Mouse (Mus musculus) frontal cortex, postnatal 10 days (tissue): ENCODE measurements around the gene Catsperg1.
"Not testable (repeated sequence)": the region's sequence is repeated elsewhere in the genome, so short reads cannot be mapped to it uniquely, and the experiment has no call there.

Experiments
- DNase-seq, 2 experiments: peaks; one replicate each; pipeline ENCODE4 v3.0.0; 2022; ENCODE audit warnings: low spot score in 2 of 2, mixed read lengths in 1 of 2

The Catsperg1 gene

GRCm38 (mm10) chr7:29213675-29214082 is at the start of gene Catsperg1:
TSS of gene Catsperg1 (minus strand) at chr7:29214035.
- DNase-seq: no peak

DNA sequence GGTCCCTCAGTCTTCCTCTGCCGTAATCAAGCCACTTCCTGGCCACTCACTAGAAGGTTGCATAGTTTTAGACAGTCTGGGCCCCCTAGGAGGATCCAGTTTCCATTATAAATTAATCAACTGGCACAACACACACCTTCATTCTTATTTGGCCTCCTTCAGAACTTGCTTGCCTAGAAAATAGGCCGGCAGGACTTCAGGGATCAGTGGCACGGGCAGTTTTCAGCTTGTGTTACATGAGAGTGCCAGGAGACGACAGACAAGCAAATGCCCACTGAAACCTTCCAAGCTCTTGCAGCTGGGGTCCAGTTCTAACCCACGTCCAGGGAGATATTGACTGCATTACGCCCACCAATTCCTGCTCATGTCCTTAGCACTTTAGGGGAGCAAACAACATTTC is 48.3 kb upstream of the Catsperg1 start:
- no peak for DNase-seq

DNA sequence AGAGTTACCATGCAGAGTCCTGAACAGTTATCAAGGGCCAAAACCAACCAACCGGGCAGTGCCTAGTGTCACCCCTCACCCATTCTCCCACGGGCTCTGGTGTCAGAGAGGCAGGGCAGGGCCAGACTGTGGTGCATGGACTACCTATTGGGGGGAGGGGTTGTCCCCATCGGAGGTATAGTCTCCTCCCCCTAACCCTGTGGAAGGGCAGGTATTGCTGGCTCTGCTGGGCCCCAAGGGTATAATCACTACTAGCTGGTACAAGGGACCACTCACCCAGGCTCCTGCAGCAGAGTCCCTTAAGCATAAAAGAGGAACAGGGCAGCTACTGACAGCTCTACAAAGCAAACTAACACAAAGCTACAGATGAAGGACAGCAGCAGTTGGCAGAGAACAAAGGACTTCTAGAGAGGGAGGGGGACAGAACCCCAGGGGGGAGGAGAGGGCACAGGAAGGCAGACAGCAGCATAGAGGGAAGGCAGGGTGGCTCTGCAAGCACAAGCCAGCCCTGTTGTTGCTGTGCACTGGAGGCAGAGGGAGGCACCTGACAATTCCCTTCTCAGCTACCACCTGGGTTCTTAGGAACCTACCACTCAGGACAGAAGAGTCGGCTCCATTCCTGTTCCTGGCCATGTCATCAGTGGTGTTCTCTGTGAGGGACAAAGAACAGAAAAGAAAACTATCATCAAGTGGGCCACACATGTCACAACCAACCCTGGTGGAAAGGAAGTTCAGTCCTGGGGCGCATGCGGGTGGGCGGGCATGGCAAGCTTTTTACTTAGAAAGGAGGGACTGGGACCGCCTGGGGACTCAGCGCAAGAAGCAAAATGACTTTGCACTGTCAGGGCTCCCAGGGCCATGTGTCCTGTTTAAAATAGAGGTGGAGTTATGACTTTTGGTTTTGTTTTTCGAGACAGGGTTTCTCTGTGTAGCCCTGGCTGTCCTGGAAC is 46.2 kb upstream of the Catsperg1 start:
- DNase-seq: no peak

DNA sequence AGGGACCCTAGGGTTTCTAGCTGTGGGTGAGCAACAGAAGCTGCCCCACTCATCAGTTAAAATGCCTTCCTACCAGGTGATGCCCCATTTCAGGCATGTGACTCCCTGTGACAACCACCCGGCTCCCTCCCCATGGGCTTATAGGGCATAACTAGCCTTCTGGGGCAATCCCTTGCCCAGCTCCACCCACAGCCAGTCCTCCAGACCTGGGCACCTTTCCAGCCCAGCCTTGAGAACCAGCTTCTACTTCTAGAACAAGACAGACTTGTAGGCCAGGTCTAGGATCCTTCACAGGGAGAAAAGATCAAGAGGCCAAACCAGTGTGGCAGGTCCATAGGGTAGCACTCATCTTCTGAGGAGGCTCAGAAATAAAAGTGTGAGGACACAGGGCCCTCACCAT is 43.5 kb upstream of the Catsperg1 start:
- no peak for DNase-seq

DNA sequence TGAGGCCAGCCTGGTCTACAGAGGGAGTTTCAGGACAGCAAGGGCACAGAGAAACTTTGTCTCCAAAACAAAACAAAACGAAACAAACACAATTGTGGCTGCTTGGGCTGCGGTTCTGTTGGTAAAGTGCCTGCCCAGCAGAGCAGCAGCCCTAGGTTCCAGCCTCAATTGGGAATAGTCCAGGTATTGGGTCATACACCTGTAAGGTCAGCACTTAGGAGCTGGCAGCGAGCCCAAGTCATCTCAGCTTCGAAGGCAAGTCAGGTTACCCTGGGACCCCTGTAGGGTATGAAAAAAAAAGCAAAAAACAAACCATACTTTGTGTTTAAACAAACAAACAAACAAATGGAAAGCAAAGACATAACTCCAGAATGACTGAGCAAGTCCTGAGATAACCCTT is 42.0 kb upstream of the Catsperg1 start:
- DNase-seq: no peak

GRCm38 (mm10) chr7:29253842-29254241 is 40.0 kb upstream of the Catsperg1 start:
- DNase-seq: no peak

DNA sequence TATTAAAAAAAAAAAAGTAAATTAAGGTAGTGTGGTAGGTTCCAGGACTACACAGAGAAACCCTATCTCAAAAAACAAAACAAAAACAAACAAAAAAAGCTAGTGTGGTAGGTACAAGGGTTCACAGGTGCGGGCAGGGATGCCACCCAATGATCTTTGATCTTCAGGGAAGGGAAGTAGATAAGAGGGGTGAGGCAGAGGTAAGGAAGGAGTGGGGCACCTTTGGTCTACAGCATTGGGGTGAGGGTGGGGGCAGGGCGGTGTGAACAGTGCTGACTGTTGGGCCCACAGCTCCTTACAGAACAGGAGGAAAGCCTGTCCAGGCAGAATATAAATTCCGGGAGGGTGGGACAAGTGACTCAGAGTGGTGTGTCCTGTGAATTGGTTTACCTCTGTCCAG is 37.3 kb upstream of the Catsperg1 start:
- no peak for DNase-seq

DNA sequence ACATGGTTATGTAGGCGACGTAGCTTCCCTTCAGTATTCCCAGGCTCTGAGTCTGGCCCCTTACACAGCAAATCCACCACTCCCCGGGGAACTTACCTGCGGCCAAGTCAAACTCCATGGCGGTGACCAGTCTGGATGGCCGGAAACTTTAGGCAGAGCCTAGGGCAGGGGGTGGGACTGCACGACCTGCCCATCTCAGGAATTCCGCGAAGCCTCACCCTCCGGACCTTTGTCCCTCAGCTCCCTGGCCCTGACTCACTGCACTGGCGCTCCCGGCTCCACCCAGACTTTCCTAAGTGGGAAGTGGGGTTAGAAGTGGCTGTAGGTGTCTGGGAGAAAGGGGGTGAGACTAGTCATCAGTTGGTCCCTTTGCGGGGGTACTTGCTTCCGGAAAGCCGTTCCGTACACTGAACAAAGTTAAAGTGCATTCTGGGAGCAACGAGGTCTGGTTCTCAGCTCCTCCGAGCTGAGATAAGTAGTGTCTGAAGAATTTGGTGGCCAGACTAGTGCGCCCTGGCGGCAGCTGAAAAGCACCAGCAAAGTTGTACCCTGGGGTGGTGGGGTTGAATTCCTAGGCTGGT is 34.5 kb upstream of the Catsperg1 start, which contains the start of gene 2200002D01Rik:
TSS of gene 2200002D01Rik (minus strand) at position 206 of the 581 bp plus-strand sequence.
- no peak for DNase-seq

GRCm38 (mm10) chr7:29247706-29248105 is 33.9 kb upstream of the Catsperg1 start:
- DNase-seq: no peak

GRCm38 (mm10) chr7:29247314-29247700 is 33.5 kb upstream of the Catsperg1 start:
- peak in 1 of 2 experiments; percentile 68 for DNase-seq

- no peak for DNase-seq
Observed at GRCm38 (mm10) chr7:29246619-29247313, 32.9 kb upstream of the Catsperg1 start.

DNA sequence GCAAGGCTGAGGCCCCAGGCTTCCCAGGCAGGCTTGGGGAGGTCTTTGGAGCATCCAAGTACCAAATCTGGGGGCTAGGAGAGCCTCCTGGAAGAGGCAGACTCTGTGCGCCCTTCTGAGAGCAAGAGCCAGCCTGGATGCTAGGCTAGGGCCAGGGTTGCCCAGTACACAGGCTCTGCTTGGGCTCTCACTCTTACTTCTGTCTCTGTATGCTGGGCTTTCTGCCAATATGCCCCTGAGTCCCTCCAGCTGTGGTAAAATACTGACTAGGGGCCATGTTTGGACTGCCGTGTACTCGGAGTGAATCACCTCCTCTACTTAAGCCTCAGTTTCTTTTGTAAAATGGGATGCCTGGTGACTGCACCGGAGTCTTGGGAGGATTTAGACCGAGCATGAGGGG is 32.2 kb upstream of the Catsperg1 start:
- no peak for DNase-seq

- DNase-seq: no peak
Observed at GRCm38 (mm10) chr7:29244732-29245416, 31.0 kb upstream of the Catsperg1 start.

GRCm38 (mm10) chr7:29238019-29238967 is 24.5 kb upstream of the Catsperg1 start, which contains the start of gene Yif1b:
TSS of gene Yif1b (plus strand) at chr7:29238329.
- peak; percentile 96 to 97 for DNase-seq

DNA sequence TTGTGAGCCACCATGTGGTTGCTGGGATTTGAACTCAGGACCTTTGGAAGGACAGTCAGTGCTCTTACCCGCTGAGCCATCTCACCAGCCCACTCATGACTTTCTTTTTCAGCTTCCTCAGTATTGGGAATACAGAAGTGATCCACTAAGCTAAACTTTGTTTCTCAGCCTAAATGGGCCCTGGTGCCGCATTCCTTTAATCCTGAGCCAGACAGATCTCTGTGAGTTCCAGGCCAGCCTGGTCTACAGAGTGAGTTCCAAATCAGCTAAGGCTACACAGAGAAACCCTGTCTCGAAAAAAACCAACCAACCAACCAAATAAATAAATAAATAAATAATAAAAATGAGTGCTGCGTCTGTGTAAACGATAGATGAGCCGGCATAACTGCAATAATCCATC is 23.8 kb upstream of the Catsperg1 start:
- not testable (repeated sequence) for DNase-seq

- no peak for DNase-seq
Observed at GRCm38 (mm10) chr7:29236593-29236992, 22.8 kb upstream of the Catsperg1 start.

DNA sequence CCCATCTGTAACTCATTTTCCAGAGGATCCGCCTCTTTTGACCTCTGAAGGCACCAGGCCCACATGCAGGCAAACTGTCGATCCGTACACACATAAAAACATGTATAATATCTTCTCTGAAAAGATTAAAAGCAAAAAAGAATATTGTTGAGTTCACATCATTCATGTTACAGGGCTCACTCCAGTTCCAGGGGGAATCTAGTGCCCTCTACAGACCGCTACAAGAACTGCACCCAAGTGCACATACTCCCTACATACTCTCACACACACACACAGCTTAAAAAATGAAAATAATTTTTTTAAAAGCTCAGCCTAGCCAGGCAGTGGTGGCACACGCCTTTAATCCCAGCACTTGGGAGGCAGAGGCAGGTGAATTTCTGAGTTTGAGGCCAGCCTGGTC is 20.8 kb upstream of the Catsperg1 start:
- DNase-seq: no peak

DNA sequence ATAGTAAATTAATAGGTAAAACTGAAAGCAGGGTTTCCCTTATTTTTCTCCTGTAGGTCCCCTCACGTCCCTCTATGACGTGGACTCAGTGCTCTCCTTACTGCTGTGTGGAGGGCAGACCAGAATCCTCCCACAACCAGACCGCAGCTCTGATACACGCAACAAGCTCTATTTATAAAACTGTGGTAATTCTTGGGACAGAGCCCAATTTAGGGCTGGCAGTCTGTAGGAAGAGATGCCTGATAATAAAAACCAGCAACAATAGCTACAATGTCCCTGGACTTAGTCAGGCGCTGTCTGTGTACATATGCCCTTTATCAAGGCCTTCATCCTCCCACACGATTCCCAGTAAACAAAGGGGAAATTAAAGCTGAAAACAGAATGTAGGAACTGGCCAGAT is 19.9 kb upstream of the Catsperg1 start:
- DNase-seq: no peak

DNA sequence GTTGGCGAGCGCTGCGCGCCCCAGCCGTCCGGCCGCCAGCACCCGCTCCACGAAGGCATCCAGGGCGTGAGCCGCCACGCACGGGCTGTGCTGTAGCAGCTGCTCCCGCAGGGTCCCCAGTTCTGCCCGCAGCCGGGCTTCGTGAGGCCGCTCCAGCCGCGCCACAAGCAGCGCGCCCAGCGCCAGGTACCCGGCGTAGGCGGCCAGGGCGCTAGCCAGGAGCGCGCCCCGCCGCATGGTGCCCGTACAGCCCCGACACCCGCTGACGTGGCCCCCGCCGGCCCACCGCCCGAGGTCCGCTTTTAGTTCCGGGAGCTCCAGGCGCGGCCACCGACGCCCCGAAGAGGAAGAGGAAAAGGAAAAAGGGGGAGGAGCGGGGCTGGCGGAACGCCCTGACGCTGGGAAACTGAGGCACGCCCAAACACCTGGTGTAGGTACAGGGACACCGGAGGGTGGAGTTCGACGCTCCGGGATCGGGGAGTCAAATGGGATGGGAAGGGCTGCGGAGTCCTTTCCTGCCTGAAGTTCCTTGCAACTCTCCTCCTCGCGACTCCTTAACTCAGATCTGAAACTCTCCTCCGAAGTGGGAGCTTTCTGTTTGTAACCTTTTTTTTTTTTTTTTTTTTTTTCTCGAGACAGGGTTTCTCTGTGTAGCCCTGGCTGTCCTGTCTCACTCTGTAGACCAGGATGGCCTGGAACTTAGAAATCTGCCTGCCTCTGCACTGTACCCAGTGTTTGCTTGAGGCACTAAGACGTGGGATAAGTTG is 18.6 kb upstream of the Catsperg1 start, which contains the start of gene Kcnk6:
TSS of gene Kcnk6 (minus strand) at position 269 of the 767 bp plus-strand sequence.
- peak in 1 of 2 experiments; percentile 35 for DNase-seq

DNA sequence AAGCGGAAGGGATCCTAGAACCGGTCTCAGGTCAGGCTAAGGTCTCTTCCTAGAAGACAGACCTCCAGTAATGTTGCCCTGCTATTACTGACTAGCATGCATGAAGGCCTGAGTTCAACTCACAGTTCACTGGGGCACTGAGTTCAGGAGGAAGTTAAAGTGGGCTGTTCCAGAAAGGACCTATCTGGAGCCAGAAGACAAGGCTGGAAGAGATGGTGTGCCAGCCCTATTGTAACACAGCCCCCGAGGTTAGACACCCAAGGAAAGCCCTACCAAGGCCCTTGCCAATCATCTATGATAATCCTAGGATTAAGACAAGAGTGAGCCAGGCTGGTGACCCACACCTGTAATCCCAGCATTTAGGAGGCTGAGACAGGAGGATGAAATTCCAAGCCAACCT is 17.7 kb upstream of the Catsperg1 start:
- DNase-seq: no peak
